Mouse (Mus musculus): ENCODE results near the gene Trip13.

DNA sequence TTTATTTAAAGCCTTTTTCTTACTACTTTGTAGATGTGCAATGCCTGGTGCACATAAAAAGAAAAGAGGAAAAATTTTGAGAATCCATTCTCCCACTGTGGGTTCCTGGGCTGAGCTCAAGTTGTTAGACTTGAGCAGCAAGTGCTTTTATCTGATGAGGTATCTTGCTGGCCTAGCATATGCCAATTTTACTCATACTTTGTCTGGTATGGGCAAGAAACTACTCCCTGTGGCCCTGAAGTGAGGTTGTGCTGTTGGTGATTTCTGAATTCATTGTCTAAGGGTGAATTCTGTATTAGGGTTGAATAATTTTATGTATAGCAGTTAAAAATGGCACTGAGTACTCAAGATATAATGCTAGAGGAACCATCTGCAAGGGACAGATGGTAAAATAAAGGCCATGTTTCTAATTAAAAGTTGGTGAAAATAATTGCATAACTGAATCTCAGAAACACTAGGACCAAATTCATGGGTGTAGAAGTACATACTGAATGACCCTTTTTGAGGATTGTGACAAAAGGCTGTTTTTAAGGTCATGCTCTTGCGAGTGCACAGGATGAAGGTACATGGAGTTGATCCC, 16.1 kb upstream of the Trip13 start:
- TF ChIP-seq ZNF384 (IDR thresholded peaks at IDR 0.05; ENCODE audit: low read depth, low read length) (no peak), MAFK (IDR thresholded peaks at IDR 0.05; ENCODE audit: insufficient read depth, low read depth, low read length) (no peak), HCFC1 (IDR thresholded peaks at IDR 0.05; ENCODE audit: borderline replicate concordance, insufficient read depth, low read length) (no peak), ZC3H11A (IDR thresholded peaks at IDR 0.05; ENCODE audit: borderline replicate concordance, low read depth, low read length) (no peak), CHD2 (IDR thresholded peaks at IDR 0.05; ENCODE audit: low read depth, low read length) (no peak)

Data from ES-E14 (cell line).